Mouse (Mus musculus) heart, postnatal 10 days (tissue): Measurements from ENCODE around the gene Rgs16. TPM values are rescaled to one million over a fixed set of nuclear protein-coding genes. Genes with fewer than 3 reads are reported as not detected.

Experiments used
- DNase-seq, 2 experiments: peaks; one replicate each; pipeline ENCODE4 v3.0.0; 2021
- intact Hi-C: fragments of 180-260 bp; cut with DNase I; formaldehyde crosslinking; loops from one replicate; pipeline ENCODE4 v1.15.1; 2025
- total RNA-seq, 2 experiments: library from RNA; stranded (reverse); gene quantifications; 2 replicates each; pipeline ENCODE4 v1.2.3; 2021

Rgs16 gene
- total RNA-seq = 1 to 10 TPM; 2.4 to 3.5 TPM

DNA sequence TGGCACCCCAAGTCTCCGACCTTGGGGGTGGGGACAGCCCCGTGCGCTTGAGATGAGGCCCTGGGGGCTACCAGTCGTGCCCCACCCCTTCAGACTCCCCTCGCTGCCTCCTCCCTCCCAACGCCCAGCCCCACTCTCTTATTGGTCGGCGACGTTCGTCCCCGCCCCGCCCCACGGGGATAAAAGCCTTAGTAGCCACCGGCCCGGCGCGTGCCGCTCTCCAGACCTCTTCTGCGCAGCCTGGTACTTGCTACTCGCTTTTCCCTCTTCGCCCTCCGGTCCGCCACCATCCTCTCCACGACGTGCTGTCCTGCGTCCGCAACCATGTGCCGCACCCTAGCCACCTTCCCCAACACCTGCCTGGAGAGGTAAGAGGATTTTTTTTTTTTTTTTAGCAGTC is at the start of gene Rgs16:
Gene Rgs16 (plus strand): TSS at position 205 of the 400 bp plus-strand sequence.
- DNase-seq = peak; percentile 86 to 88
- intact Hi-C loops = no loop called here

DNA sequence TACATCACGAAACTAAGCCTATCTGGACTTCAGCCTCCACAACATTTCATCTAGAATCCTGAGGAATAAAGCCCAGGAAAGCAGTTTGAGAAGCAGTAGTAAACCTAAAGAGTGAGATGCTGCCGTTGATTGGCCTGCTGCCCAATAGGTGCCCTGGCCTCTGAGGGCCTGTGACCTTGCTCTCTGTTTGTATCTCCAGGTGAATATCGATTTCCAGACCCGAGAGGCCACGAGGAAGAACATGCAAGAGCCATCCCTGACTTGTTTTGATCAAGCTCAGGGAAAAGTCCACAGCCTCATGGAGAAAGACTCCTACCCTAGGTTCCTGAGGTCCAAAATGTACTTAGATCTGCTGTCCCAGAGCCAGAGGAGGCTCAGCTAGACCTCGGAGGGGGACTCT is 47.6 kb upstream of the Rgs16 start:
- intact Hi-C loops = no loop called here
- no peak for DNase-seq

DNA sequence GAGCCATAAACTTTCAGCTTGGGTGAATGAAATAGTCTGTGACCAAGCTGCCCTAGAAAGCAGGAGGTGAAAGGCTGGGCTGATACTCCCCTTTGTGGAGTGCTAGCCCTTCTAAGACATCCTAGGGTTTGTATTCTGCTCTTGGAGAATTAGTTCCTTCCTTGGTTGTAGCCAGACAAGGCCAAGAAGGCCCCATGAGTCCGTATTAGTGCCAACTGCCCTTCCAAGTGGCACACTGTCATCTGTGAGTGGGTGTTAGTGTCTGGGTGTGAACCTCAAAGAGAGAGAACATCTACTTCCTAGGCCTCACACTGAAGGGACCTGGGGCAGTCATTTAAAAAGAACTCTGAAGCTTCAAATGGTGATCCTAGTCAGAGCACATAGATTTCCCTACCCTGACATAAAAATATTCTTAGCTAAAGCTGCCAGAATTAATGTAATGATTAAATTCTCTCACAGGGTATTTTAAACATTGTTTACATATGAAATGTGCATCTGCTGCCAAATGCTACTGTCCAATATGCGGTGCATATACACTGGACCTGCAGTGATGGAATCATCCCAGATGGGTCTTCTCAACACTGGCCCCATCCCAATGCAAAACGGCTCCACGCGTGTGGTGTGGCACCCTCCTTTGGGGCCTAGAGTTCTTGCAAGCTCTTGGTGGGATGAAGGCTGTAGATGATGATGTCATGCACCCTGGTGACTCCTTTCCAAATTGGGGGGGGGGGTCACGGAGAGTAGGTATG is 45.6 kb upstream of the Rgs16 start:
- DNase-seq = no peak
- intact Hi-C loops = no loop called here

DNA sequence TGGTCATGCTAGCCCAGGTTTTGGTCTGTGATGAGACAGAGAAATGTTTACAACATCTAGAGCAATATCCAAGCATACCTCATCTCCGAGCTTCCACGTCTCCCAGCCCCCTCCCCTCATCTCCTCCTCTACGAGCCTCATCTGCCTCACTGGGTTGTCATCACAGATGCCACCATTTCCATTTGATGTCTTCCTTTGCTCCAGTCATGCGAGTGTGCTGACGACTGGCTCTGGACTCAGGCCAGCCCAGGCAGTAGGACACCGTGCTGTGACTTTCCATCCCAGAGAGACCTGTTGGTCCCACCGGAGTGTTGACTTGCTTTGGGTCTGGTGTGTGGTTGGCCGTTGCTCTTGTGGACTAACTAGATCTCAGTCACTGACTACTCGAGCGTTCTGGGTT is 44.8 kb upstream of the Rgs16 start:
- intact Hi-C loops = no loop called here
- no peak for DNase-seq

DNA sequence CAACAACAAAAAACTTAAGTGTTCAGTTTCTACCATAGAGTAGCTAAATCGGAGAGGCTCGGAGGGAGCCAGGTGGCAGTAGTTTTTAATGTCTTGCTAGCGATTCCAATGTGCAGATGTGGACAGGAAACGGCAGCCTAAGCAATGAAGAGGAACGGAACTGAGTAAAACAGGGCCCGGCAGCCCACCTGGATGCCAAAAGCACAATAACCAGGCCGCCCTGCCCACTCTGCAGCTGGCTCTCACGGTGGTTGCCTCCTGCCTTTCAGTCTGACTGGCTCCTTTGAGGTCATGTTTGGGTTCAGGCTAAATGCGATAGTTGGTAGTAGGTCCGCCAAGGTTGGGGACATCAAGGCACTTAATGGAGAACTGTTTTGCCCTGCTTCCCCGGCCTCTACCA is 44.1 kb upstream of the Rgs16 start:
- intact Hi-C loops = no loop called here
- no peak for DNase-seq

DNA sequence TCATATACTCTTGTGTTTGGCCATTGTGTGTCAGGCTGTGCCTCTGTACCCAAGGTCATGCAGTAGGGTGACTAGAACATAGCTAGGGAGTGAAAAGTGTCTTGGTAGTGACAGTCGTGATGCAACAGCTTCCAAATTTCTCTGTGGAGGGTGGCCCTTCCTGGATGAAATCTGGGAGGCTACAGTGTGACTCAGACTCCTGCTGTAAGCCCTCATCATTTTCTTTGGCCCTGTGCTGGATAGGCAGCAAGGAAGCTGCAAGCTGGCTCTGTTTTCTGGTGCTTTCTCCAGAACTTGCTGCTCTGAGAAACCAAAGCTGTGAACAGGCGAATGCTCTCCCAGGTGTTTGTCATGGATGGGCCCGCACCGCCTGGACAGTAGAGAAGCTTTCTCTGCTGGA is 43.6 kb upstream of the Rgs16 start:
- intact Hi-C loops = no loop called here

DNA sequence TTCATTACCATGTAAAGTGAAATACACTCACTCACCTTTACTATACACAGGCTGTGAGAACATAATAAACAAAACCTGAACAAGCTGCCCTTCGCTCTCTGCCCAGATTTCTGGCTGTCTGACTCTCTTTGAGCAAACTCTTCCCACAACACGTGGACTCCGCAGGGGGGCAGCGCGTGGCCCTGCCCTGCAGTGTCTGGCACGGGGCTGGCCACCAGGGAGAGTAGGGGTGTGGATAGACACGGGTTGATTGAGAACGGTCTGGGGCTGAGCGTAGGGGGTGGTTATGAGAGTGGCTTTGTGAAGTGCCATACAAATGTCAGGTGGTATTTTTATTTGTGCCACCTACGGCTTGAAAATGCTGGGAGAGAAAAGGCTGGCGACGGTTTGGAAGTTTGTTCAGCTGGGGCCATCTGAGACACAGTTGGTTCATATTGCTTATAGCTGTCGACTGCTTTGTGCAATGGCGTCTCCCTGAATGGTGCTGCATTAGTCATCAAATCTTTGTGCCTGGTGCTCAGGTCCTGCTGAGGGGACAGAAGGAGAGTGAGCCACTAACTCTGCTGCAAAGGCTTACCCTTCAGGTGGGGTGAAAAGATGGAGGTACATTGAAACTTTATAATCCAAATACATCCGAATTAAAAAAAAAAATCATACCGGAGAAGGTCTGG is 42.4 kb upstream of the Rgs16 start:
- DNase-seq = no peak
- intact Hi-C loops = no loop called here

More for the DNA sequence above, 43.6 kb upstream of the Rgs16 start:
- DNase-seq = no peak

DNA sequence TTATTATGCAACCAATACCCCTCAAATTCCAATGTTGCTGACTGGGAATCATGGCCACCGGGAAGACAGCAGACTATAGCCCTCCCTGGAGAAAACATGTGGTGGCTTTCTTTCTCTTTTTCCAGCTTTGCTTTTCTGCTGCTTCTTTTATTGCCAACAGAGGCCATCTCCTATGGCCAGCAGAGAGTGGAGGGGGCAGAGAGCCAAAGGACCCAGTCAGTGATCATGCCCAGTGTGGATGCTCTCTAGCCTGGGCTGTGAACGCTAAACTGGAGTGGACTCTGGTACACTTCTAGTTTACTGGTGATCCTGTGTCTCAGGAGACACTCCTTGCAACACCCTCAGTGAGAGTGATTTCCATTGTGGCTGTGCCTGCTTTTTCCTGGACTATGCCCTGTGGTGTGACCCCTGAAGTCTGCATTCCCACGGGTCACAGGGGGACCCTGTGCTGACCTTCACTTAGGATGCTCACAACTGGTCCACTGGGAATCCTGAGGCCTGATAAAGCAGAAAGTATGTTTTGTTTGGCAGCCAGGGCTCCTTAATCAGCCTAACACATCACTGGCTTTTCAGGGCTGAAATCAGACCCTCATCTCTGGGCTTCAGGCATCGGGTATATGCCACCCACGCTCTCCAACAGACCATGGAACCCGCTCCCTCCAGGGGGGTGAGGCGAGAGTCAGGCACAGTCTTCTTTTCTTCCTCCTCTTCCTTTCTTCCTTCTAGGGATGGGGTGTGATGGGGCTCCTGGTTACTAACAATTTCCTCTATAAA is 41.7 kb upstream of the Rgs16 start:
- intact Hi-C loops = no loop called here
- DNase-seq = no peak

DNA sequence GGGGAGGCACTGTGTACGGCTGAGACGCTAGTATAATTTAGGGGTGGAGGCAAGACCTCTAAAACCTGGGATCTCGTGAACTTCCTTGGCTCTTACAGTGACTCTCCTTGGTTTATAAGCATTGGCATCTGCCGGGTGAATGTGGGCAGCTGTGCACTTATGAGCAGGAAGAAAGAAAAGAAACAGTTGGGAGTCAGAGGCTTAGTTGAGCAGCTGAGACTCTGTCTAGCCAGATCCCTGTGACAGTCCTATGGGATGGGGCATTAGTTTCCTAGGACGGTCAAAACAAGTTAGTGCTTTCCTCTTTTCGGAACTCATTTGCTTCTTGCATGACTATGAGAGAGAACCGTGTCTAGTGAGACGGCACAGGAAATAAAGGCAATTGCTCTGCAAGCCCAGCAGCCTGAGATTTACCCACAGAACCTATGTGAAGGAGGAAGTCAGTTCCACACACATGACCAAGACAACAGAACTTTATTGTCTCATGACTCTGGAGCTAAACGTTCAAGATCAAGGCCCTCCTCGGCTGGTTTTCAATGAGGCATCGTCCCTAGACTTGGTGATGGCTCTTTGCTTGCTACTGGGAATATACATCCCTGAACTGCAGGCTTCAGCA is 39.6 kb upstream of the Rgs16 start:
- intact Hi-C loops = no loop called here
- DNase-seq = no peak

DNA sequence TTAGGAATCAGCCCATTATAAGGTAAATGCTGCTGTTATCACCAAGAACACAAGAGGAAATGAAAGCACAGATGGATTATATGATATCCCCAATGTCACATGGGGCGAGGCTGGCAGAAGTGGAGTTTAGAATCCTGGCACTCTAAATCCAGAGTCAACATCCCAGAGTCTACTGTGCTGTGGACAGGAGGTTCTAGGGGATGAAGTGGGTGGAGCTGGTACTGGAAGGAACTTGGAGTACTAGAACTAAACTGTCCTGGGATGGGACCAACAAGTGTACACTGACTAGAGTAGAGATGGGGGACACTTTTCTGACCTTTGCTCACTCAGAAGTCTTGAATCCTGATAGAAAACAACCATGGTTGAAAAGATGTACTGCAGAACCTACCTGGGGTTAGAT is 38.7 kb upstream of the Rgs16 start:
- intact Hi-C loops = no loop called here
- no peak for DNase-seq

DNA sequence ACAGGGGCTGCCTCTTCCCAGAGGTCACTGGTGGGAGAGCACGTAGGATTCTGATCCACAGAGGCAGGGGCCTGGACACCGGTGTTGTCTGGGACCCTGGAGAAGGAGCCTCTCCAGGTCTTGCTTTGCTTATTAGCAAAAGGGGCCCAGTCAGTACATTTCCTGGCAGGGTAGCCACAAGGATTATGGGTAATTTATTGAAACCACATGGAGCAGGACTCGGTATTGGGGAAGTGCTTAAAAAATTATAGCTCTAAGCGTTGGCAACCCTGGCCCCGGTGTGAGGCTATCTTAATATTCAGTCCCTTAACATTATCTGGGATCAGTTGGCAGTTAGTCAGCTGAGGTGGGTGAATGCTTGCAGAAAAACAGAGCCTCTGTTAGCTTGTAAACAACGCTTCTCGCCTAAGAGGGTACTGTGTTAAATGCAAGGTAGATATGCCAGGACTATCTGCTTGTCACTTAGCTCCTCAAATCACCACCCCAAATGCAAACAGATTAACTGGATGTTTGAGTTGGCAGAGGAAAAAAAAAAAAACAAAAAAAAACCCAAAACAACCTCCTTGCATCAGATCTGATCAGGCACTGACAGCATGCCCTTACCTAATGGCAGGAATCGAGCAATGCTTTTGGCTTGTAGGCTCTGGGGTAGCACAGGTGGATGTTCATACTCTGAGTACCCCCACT is 37.8 kb upstream of the Rgs16 start:
- no peak for DNase-seq
- intact Hi-C loops = no loop called here

DNA sequence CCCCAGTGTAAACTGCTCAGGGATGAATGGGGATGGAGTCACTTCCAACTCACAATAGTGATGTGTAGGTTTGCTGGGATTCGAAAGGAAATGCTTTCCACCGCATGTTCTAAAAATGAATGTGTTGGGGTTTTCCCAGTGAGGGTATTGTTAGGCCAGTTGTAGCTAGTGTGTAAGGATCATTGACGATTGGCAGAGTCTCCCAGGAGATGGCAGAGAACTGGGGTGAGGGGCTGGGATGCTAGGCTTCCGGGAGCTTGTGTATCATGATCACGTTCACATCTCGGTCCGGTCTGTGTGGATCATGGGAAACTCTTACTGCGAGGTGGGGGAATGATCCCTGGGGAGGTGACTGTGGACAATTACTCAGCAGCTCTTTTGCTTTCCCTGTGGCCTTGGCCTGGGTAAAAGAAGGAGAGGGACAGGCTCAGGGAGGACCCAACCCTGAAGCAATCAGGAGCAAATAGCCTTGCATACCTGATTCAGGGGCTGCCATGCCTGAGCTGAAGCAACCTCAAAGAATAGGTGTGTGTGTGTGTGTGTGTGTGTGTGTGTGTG is 37.2 kb upstream of the Rgs16 start:
- peak in 1 of 2 experiments; percentile 34 for DNase-seq
- intact Hi-C loops = no loop called here

DNA sequence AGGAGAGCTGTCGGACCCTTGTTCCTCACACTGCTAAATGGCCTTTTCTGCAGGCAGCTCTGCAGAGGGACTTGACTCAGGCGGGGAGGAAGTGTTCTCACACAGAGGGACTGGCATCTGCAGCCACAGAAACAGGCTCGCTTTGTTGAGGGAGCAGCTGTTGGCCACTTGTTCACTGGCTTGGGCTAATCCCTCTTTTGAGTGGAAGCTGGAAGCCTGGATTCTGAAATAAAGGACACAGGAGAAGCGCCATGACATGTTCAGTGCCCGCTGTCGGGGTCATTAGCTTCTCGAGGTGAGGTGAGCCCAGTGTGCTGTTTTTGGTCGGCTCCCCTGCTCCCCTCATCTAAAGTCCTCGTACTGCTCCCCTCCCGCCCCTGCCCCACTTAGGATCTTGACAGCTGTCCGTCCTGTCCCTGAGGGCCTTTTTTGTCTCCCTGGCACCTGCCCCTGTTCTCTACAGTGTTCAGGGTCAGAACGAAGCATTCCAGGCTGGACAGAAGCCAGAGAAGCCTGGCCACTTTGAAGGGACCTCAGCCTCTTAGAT is 36.6 kb upstream of the Rgs16 start:
- peak; percentile 32 to 50 for DNase-seq
- intact Hi-C loops = no loop called here

DNA sequence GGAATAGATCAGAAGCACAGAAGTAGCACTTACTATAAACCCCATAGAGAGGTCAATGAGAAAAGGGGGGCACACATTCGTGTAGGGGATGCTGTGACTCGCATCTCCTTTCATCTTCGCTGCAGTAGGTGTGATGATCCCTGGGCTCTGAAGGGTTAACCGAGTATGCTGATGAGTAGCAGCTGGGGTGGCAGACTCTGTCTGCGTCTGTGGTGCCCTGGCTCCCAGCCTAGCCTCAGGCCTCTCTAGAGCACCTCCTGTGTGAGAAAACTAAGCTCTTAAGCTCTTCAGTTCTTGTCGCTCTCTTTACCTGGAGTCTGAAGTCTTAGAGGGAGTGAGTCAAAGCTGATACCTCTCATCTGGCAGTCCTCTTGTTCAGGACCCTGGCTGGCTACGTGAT is 36.0 kb upstream of the Rgs16 start:
- no peak for DNase-seq
- intact Hi-C loops = no loop called here

DNA sequence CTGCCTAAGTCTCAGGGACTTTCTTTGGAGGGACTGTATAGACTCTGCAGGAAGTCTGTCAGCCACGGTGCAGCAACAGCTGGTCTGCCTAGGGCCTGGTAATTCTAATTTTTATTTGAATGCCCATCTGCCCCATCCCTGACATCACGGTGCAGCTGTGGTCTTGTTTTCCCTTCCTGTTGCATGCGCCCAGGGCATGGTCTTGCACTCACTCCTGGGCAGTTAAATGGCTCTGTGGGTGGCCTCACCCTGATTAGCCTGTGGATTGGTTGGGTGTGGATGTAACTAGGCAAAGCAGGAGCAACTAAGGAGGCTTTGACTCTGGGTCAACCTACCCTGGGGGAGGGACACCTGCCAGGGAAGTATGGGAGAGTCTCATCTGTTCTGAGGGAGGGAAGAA is 35.2 kb upstream of the Rgs16 start:
- no peak for DNase-seq
- intact Hi-C loops = no loop called here

DNA sequence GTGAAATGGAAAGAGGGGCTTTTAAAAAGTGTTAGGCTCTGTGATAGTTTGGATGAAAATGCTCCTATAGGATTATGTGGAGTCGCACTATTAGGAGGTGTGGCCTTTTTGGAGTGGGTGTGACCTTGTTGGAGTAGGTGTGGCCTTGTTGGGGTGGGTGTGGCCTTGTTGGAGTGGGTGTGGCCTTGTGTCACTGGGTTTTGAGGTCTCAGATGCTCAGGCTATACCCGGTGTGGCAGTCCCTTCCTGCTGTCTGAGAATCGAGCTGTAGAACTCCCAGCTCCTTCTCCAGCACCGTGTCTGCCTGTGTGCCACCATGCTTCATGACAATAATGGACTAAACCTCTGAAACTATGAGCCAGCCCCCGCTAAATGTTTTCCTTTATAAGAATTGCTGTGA is 31.5 kb upstream of the Rgs16 start:
- intact Hi-C loops = no loop called here
- no peak for DNase-seq

DNA sequence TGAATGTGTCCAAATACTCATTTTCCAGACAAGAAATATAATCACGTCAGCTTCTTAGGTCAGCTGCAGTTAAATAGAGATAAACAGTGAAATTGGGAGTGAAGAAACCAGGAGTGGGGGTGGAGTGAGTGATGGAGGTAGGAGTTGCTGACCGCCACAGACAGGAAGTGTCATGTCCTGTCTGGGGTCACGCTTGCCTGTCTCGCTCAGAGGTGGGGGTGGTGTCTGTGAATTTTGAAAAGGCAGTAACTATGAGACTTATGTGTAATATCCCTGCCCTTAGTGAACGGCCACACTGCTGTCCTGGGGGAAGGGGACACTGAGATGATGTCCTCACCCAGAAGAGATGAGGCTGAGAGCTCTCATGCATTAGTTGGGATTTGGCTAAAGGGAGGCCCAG is 30.7 kb upstream of the Rgs16 start:
- intact Hi-C loops = no loop called here
- no peak for DNase-seq

DNA sequence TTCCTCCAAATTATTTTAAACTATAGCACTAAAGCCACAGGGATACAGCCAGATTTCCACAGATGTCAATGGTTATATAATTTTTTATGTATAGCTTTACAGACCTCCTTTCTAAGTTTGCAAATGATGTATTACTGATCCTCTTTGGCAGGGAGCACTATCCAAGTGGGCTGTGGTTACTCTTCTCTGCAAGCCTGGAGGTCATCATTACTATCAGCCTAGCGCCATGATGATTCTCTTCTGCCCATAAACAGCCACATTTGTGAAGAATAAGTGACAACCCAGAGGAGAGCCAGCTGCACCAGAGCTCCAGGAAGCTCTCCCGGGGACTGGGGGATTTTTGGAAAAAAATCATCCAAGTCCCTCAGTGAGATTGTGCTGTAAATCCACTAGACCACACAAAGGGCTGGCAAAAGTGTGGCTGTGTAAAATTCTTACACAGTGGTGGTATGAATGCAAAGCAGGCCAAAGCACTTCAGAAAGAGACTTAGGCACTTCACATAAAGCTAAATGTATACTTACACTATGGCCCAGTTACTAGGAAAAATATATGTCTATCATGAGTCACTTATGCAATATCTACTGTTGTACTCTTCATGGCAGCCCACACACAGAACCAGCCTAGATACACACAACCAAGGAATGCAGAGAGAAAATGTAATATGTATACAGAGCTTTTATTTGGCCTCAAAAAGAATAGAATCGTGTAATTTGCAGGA is 28.4 kb upstream of the Rgs16 start:
- DNase-seq = no peak
- intact Hi-C loops = no loop called here

DNA sequence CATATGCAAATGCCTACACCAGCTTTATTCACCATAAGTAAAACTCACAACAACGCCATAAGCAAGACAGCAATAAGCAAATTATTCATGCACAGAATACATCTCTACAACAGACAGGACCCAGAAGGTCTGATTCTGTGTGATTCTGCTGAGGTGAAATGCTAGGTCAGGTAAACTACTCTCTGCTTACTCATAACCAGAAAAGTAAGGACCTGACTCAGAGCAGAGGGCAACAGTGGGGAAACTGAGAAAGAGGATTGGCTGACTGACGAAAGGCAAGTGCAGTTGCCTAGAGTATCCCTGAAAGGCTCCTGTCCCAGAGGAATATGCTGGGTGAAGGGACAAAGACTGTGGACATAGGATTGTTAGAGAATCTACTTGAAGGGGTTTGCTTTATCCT is 27.5 kb upstream of the Rgs16 start:
- intact Hi-C loops = no loop called here
- DNase-seq = no peak

DNA sequence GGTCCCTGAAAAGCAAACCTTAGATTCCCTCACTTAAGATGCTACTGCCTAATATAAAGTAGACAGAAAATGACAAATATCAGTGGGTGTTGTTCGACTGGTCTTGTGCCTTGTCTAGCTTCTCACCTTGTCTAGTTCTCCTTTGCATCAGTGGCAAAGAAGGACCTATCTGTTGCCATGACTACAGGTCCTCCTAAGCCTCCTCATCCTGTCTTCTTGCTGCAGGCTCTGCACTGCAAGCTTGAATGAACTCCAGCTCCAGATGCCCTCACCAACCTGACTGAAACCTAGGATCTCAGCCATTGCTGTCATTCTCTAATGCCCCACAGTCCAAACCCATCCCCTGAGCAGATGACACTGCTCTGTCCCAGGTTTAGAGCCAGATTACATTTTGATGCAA is 22.2 kb upstream of the Rgs16 start:
- DNase-seq = no peak
- intact Hi-C loops = no loop called here
